Mouse (Mus musculus) natural killer cell, adult 2 months (primary cell): ENCODE measurements at regions not wholly inside any gene's neighbourhood (a gene's known extent, or its start where the extent isn't known, plus 50 kb on each side); places are given as distances from the start of the nearest gene placed in this dataset.

ENCODE experiments used
- DNase-seq, 2 experiments: peaks; one replicate each; pipeline ENCODE4 v3.0.0; 2022; ENCODE audit warnings: low spot score in 2 of 2

DNA sequence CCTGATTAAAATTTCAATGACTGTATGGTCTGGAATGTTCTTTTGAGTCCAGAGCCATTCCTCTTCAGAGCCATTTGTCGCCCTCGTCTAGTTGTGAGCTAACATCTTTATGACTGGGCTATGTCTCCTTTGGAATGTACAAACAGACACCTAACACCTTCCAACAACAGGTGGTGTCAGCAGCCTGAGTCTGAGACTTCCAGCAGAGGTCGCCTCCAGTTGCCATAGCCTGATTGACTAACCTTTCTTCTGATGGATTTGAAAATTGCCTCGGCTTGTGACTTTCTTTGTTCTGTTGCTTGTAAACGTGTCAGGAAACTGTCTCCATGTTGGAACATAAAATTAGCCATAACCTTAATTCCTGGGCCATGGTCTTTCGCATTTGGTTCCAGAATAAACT, 284.8 kb upstream of the Hs6st1 start:
- DNase-seq: no peak

DNA sequence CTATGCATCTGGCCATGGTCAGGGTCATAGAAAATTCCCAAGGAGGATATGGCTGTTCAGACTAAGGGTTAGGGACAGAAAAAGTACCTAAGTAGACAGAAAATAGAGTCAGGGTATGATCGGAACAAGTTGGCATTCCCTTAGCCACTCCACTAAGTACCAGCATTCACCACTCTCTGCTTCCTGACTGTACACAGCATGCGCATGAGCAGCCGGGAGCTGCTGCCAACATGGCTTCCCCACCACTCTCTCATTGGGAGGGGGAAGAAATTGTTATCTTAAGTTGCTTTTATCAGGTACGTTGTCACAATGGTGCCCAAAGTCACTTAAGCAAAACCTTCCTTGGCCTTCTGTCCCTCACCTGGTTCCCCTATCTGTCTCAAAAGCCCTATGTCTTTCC, 282.0 kb upstream of the Hs6st1 start:
- DNase-seq: no peak

DNA sequence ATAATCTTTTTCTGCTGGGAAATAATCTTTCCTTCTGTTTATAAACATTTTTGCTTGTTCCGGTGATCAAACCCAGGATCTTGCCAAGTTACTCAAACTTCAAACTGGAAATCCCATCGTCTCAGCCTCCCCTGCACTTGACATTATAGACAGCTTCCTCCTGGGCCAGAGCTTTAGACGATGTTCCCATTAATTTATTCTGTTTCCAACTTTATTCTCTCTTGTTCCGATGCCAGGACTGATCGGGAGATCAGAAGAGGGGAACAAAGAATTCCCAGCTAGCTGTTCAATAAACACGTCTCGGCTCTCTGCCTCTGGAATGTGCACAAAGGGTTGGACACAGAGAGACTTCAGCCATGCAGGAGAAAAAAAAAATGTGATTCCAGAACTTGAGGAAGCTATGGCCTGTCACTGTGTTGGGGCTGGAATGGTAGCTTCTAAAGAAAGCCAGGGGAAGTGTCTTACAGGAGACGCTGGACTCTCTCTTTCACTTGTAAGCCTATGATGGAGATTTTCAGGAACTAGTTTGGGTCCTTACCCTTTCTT, 281.5 kb upstream of the Hs6st1 start:
- no peak for DNase-seq

DNA sequence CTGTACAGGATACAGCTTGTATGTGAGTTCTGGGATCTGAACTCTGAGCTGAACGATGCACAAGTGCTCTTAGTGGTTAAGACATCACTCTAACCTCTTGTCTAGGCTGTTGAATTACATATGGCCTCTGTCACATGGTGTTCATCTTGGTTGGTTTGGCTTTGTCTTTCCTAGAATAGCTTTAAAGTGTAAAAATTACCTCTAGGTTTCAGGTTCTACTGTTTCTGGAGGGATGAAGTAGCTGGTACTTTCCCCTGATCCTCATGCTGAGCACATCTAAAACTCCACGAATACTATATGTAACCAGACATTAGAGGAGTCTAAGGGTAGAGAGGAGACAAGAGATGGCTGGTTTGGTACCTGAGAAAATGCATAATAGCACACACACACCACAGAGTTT, 271.1 kb upstream of the Hs6st1 start:
- no peak for DNase-seq

DNA sequence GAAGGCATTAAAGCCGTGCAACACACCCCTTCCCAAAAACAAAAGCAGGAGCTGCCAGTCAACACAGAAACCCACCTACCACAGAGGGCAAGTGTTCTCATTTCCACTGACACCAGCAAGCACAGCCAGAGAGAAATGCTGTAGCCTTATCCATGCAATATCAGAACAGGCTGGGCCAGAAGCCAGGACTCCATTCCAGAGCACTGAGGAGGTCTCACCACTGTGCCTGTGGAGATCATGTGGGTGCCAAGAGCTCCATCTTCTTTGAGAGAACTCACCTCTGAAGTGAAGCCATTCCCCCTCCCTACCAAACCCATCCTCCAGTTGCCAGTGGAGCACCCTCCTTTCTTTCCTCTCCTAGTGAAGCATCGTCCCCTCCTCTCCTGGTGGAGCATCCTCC, 270.7 kb upstream of the Hs6st1 start:
- DNase-seq: no peak

DNA sequence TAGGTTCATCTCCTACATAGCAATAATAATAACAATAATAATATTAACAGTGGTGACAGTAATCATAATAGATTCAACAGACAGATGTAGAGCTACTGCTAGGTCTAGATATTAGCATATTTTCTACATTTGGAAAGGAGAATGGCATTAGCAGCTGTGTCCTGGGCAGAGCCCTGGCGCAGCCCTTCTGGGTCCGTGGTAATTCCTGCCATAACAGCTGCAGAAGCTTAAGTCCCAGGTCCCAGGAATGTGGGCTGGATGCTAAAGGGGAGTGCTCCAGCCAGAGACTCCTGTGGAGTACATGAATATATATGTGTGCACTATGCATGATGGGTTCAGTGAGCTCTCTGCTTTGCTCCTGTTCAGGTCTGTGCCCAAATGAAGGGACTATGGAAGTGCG, 262.7 kb upstream of the Hs6st1 start:
- no peak for DNase-seq

DNA sequence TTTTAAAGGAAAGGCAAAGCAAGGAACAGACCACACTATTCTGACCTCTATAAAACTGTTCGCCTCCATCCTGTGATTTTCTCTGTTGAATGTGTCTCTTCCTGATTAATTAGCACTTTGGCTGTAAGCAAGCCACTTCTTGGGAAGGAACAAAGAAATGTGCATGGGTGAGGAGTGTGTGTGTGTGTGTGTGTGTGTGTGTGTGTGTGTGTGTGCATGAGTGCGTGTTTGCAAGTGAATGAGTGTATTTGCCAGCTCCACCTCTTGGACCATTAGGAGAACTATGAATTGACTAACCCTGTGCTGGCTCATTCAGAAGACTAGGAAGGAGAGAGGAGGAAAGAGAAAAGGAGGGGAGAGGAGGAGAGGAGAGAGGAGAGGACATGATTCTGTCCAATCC, 261.9 kb upstream of the Hs6st1 start:
- no peak for DNase-seq

DNA sequence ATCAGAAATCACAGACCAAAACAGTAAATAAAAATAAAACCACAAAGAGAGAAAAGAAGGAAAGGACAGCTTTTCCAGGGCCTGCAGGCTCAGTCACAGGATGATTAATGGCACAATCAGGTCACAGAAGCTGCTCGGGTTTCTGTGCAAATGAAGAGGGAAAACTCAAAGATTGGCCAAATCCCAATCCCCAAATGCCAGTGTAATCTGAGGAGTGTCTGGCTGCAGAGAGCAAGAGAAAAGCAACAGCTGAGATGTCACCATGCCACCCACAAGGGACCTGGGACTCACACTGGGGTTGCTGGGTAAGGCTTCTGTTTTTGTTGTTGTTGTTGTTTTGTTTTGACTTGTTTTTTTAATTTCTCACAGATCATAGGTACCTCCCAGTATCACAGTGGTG, 261.5 kb upstream of the Hs6st1 start:
- no peak for DNase-seq

DNA sequence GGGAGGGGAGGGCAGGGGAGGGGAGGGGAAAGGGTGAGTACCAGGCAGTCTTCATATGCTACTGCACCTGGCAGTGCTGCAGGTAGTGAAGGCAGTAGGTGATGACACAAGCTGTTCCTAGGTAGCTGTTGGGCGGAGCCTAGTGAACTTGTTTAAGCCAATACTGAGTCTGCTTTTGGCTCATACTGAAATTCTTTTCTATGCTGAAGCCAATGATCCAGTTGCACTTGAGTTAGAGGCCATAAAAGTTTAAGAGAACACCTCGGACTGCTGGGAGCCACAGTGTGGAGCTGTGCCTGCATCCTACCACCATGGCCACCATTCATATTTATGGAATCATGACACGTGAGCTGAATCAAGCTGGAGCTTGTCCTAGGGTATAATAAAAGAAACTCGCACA, 259.3 kb upstream of the Hs6st1 start:
- no peak for DNase-seq

DNA sequence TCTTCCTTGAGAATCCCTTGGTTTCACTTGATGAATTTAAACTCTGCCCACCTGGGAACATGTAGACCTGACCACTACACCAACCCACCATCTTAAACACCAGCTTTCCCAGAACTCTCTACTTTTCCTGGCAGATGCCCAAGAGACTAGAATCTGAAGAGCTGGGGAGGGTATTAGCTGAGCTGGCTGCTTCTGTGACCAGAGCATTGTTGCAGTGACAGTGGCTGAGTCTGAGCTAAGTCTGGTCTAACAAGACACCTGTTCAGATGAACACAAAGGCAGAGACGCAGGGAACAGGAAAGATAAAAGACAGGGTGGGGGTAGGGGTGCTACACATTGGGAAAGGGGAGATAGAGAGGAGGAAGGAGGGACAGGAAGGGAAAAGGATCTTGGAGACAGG, 258.9 kb upstream of the Hs6st1 start:
- DNase-seq: no peak

DNA sequence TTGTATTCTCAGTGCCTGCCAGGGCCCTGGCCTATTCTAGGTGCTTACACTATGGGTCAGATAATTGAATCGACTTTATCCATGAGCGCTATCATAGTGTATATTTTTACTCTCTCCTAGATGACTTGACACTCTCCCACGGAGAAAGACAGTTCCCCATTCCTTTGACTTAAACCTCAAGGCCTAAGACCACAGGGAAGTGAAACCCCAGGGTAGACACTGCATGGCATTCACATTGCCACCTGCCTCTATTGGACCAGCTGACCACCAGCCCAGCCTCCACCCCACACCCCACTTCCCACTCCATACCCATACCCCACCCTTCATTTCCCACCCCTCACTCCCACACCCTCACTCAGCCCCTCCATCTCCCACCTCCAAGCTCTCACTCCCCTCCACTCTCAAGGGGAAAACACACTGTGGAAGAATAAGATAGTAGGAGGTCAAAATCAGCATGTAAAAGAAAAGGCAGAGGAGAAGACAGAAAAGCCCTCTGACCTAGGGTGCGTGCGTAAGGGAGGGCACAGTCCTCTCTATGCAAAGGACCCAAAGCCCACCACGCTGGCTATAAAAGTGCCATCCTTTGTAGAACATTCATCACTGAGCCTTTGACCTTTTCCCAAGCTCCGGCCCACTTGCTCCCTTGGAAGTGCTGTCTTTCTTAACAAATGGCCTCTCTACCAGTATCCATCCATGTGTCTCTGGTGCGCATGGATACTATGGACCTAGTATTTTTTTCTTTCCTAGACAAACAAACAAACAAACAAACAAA, 257.4 kb upstream of the Hs6st1 start:
- DNase-seq: no peak

DNA sequence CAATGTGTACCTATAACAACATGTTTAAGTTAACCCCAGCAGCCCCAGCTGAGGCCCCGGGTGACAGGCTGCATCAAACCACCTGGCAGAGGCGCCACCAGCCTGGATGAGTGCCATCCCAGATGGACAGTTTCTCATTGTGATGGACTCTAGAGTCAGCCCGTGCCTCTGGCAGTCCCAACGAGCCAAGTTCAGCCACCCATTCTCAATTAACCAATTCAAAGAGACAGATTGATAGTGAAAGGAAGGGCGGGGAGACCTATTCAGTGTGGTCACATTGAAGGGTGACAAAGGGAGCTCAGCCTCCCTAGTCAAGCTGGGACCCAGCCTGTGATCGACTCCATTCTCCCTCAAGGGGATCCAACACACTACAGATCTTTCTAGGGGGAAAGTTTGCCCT, 256.8 kb upstream of the Hs6st1 start:
- DNase-seq: no peak

DNA sequence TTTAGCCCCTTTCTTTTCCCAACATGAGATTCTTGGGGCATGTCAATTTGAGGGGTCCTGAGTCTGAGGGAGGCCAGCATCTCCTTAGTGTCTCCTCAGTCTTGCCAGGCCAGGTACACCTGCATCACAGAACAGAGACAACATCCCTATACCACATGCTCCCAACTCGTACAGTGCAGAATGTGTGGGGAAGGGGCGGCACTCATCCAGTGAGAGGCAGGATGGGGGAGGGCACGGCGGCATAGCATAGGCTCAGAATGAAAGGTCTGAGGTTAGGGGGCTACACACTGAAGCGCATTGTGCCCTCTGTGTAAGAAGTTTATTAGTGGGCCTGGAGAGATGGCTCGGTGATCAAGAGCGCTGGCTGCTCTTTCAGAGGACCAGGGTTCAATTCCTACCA, 256.4 kb upstream of the Hs6st1 start:
- no peak for DNase-seq

DNA sequence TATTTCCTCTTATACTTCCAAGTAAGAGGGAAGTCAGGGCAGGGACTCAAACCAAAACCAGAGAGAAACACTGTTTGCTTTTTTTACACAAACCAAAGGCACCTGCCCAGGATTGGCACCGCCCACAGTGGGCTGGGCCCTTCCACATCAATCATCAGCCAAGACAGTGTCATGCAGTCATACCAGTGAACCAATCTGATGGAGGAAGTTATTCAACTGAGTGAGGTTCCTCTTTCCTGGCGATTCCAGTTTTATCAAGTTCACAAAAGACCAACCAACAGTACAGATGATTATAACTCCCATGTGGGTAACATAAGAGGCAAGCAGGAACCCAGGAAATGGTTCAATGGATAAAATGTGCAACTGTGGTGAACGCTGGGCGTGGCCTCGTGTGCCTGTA, 254.6 kb upstream of the Hs6st1 start:
- peak in 1 of 2 experiments; percentile 50 for DNase-seq

DNA sequence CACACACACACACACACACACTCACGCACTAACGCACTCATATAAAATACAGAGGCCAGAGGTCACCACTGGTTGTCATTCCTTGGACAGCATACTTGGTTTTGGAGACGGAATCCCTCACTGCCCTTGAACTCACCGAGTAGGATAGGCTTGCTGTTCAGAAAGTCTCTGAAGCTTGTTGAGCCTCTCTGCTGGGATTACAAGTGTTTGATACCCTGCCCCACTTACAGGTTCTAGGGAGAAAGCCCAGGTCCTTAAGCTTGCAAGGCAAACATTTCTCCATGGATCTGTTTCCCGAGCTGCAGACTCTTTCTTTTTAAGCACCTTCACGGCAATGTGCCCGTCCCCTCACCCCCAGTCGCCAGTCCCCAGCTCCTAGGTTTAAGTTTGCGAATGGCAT, 254.0 kb upstream of the Hs6st1 start:
- DNase-seq: no peak

DNA sequence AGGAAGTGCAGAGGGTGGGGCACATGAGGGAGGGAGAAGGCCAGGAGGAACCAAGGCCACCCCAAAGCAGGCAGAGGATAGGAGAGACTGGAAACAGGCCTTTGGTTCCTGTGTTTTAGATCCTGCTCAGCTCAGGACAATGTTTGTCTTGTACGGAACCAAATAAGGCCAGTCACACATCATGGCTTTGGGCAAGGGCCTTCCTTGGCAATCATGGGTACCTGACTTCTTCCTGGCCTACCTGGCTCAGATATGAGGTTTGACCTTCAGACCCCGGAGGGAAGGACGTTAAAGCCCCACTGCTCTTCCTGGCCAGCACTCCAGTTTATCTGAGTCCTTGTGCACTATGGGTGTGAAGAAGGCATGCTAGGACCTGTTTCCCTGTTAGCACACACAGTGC, 253.4 kb upstream of the Hs6st1 start:
- DNase-seq: no peak

DNA sequence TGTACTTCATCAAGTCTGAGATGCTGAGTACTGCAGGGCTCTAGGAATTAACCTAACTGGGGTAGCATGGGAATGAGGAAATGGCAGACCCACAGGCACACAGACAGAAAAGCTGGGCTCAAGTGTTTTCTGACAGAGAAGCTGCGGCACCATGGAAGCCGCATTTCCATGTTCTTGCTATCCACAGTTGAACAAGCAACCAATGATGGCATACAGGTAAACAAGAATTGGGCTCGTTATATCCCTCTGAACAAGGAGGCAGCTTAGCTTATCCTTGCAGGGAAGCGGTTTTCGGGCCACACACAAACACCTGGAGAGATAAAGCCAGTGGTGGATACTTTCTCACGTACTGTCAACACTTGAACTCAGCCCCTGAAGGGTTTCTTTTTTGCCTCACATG, 246.4 kb upstream of the Hs6st1 start:
- DNase-seq: no peak

DNA sequence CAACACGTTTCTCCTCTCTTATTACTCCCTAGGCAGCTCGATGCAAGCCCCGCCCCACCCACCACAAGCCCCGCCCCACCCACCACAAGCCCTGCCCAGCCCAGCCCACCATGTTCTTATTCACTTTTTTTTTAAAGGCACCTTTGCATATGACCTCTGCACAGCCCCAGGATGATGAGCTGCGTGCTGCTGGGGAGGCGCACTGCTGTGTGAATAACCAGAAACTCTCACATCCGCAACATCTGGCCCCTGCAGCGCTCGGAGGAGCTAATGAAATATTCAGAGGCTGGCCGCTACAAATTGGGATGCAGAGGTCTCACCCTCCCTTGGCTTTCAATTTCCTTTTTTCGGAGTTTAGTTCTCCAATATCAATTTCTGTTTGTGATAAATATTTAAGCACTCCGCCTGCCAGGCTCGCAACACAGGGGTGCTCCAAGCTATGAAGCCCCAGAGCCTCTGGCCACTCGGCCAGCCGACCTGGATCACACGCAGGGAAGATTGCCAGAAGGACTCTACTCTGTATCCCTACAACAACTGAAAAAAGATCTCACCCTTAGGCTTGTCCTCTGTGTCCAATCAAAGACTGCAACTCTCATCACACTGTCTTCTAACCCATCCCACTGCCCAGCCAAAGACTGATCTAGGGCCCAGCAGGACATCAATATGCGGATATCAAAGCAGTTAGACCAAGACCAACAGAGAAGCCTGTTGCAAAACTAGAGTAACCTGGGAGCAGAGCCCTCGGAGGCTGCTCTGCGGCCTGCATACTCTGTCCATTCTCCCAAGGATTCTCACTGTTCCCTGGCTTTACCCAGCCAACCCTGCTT, 245.6 kb upstream of the Hs6st1 start:
- DNase-seq: no peak

DNA sequence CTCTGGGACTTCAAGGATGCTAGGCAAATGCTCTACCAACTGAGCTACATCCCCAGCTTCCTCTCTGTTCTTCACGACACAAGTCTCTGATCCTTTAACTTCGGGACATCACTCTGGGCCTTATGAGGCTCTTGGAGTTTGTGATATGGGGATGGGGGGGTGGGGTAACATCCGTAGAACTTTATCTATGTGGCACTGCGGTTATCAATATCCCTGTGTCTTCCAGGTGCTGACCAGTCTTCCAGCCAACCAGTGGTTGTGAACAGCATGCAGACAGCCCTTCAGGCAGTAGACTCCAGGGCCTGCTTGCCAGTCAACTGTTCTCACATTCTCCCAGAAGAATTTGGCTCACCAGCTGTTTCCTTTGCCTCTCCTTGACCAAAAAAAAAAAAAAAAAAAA, 244.7 kb upstream of the Hs6st1 start:
- DNase-seq: no peak

DNA sequence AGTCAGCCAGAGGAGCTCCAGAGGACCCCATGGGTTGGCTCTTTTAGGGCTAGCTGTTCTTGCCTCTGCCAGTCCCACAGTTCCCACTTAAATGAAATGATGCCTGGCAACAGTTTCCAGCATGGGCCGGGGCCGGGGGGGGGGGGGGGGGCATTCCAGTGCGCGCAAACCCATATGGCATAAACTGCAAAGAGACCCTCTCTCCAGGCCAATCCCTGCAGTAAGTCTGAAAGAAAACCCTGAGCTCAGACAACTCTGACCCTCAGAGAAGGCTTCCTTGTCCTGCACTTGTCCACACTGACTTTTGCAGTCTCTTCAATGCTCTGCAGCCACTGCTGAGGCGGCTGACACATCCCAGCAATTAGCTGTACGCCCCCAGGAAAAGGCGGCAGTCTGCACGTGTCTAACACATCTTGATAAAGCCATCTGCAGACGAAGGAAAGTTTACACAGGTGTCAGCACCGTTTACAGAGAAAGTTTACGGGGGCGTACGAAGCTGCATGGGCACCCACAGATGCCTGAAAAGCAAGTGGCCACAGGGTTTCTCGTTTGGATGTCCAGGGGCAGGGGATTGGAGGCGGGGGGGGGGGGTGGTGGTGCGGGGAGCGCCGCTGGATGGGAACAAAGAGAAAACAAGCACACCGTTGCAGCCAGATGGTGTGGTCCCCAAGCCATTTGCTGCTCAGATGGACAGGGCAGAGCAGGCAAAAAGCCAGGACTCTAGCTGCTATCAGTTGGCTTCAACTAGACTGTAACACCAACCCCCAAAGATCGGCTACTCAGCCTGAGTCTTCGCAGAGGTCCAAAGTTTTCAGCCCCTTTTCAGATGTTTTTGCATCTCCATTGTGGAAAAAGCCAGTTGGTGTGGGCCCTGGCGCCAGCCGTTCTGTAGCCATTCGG, 244.0 kb upstream of the Hs6st1 start:
- no peak for DNase-seq

DNA sequence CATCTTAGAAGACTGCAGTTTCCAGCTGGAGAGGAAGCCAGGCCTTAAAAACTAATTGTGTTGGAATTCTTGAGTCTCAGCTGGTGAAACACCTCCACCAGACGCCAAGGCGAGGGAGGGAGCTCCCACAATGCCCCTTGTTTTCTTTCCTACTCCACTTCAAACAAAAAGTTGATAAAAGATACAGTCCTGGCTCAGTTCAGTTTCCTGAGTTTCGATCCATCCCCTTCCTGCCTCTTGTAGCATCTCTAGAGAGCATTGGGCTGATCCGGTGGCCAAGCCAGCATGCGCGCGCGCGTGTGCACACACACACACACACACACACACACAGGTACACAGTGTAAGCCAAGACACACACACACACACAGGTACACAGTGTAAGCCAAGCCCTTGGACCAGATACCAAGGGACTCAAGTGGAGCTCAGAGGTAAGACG, 242.7 kb upstream of the Hs6st1 start:
- no peak for DNase-seq

DNA sequence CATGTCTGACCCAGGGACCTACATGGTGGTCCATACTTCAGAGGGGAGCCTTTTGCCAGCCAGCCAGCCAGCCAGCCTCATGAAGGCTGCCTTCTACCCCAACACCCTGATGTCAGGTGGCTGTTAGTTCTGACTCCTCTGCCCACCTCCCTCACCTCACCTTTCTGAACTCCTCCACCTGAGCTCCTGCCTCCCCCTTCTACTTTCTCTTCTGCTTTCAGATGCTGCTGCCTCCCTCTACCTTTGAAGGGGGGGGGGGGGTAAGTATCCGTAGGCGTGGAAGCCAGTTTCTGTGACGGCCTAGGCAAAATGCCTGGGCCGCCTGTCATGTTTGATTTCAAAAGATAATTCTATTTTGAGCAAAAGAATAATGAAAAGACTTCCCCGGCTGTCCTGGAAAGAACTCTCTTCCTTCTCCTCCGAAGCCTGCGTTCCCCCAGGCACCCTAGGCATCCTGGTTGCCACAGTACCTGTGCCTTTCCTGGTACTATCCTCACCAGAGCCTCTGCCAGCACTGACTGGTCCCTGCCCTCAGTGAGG, 241.6 kb upstream of the Hs6st1 start:
- DNase-seq: no peak
